8 mouse cellular contexts compared by ENCODE assay signal in genomic region chr16:98081889-98082818, GRCm38 (mm10). TPM values are rescaled to one million over a fixed set of nuclear protein-coding genes. Genes with fewer than 3 reads are reported as not detected.
DNase-seq lines count a peak whose midpoint lies in the region; ATAC-seq lines count a peak whose summit lies in the region.
"Not testable (repeated sequence)": the region's sequence is repeated elsewhere in the genome, so short reads cannot be mapped to it uniquely, and the experiment has no call there.

Gene A630089N07Rik, minus strand, starts transcription at chr16:98082450.

- peak within 1 kb of the TSS; percentile 68 for H3K4me2 ChIP-seq in lung, embryonic 16.5 days (ENCODE audit: low read depth, low read length)

- peak; percentile 89 for DNase-seq in MEL-GATA-1-ER (ENCODE audit: extremely low read depth, low read depth)
- DNase-seq in cerebellum, adult 8-10 months = peak; percentile 70
- peak; percentile 66 for DNase-seq in forelimb bud, embryonic 11.5 days (ENCODE audit: low read depth, low spot score)
- peak; percentile 68 for DNase-seq in layer of hippocampus, adult 9-10 months (ENCODE audit: low spot score)
- DNase-seq in ovary, postnatal 10 days (ENCODE audit: low spot score) = peak; percentile 45
- DNase-seq in thymus, postnatal 10 days (ENCODE audit: low spot score in 2 of 2) = peak; percentile 72 to 76

- not testable (repeated sequence) for H3K36me3 ChIP-seq in lung, embryonic 16.5 days (ENCODE audit: control insufficient read depth, insufficient read depth, low read length)

- peak within 1 kb of the TSS; percentile 80 for H3K9ac ChIP-seq in lung, embryonic 16.5 days (ENCODE audit: low read length)

- under 1% methylated on average over 25 of the region's 25 CpGs for WGBS in lung, embryonic 16.5 days

- H3K4me1 ChIP-seq in lung, embryonic 16.5 days (replicated peaks; ENCODE audit: control insufficient read depth, insufficient read depth, low read length) = not testable (repeated sequence)

- H3K27ac ChIP-seq in lung, embryonic 16.5 days (ENCODE audit: low read length) = peak within 1 kb of the TSS; percentile 91

- H3K4me3 ChIP-seq in lung, embryonic 16.5 days (ENCODE audit: low read length) = peak within 1 kb of the TSS; percentile 84

- not testable (repeated sequence) for H3K27me3 ChIP-seq in lung, embryonic 16.5 days (ENCODE audit: control insufficient read depth, insufficient read depth, low read depth, low read length)

- H3K9me3 ChIP-seq in lung, embryonic 16.5 days (ENCODE audit: control insufficient read depth, low read length) = not testable (repeated sequence)

- ATAC-seq in hematopoietic stem cell, adult 5-6 weeks (replicated peaks in 1 of 2; ENCODE audit: insufficient read depth in 1 of 2, low FRiP score in 2 of 2, low TSS enrichment in 1 of 2, low read depth in 1 of 2, poor library complexity in 2 of 2, severe bottlenecking in 2 of 2) = peak; percentile 100
- ATAC-seq in lung, embryonic 16.5 days (ENCODE audit: low read depth) = peak; percentile 98

RNA-seq across cellular contexts. Expression of gene A630089N07Rik, which starts in this region (rescaled TPM):
- total RNA-seq in hematopoietic stem cell, adult 5-6 weeks (2017) = 60.0 and 71.3 TPM in 2 replicates
- polyA plus RNA-seq in lung, embryonic 16.5 days (2015; fragmentation: Nextera tagmentation; extraction: Ambion mirVana) = 18.9 and 19.9 TPM in 2 replicates

Comparison
In these comparisons a context has a peak if more than half of its experiments do, and no peak if none do; other contexts are left out.
1. Peak in every context shown above with its lines: DNase-seq, ATAC-seq, H3K4me3 ChIP-seq and H3K27ac ChIP-seq.